Mouse (Mus musculus) cerebellum, postnatal 4 days (tissue): ENCODE results near the gene Stim1.

Source experiments
- DNase-seq, 2 experiments: peaks; one replicate each; pipeline ENCODE4 v3.0.0; 2022; ENCODE audit warnings: low spot score in 2 of 2, mixed read lengths in 1 of 2

Gene Stim1

GRCm38 (mm10) chr7:102267601-102268394, at the start of gene Stim1:
Stim1 (plus strand) TSS chr7:102267806.
- peak in 1 of 2 experiments; percentile 35 for DNase-seq

DNA sequence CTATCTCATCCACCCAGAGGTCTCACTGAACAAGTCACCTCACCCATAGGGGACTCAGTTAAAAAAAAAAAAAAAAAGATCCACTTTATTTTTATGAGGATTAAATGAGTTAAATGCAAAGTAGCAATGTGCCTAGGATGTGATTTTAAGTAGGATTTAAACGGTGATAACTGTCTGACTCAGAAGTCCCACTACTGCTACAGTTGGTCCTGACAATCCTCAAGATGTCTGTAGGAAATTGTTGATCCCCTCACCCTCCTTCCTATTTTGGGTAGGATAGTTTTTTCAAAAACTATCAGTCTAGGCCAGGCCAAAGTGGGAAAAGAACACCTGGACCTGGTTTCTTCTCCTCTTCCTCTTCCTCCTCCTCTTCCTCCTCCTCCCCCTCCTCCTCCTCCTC, 45.7 kb upstream of the Stim1 start:
- no peak for DNase-seq

GRCm38 (mm10) chr7:102222336-102222735, 45.3 kb upstream of the Stim1 start:
- DNase-seq = peak in 1 of 2 experiments; percentile 30

DNA sequence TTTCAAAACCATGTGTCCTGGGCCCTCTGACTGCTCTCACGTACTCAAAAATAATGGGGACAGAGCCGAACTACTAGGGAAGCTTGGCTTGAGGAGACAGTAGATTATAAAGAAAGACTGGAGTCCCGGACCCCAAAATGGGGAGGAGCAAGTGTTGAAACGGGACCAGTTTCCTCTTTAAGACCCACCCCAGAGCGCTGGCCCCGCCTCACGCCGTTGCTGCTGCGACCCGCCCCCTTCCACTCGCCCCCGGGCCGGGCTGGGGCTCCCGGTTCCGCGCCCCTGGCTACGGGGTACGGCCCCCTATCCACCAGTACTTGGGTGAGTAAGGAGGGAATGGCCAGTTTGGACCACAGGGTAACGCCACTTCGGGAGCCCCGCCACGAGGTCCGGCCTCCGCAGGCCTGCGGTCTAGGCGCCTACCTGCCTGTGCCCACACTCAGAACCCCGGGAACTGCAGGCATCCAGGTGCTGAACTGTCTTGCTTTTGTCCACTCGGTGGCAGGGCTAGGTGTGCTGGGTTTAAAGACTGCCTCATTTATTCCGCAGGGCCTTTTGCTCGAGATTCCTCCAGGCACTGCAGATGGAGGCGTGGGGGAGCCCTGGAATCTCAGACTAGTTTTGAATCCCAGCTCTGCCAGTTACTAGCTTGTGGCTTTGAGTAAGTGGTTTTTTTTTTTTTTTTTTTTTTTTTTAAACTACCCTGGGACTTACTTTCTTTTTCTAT, 44.6 kb upstream of the Stim1 start:
- peak in 1 of 2 experiments; percentile 51 for DNase-seq

DNA sequence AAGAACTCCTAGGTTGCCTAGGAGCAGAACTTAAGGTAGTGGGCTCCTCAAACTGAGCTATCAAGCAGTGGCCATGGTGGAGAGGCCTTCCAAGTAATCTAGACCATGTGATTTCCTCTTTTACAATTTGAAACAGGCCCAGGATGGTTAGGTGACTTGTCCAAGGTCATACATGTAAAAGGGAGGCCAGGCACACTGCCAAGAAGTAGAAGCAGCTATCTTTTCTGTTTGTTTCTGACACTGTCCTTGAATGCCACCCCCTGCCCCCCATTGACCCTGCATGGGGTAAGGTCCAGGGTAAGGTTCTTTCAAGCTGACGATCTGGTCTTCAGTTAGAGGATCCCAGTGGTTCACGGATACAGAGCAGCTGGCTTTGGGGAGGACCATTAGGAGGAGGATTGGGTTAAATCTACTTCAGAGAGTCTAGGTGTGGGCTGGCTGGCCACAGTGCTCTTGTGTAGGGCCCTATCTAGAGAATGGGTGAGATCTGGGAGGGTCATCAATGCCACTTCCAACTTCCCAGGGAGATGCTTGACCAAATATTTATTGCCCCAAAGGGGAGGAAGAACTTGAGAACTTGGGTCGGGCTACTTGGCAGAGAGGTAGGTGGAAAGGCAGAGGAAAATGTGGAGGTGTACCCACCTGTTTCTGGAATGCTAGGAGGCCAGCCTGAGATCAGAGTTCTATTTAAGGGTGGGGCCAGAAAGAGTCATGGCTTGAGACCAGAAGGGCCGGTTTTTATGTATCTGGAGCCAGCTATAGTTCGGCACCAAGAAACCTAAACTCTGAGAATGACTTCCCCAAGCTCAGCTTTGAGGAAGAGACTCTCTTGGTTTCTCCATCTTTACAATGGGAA, 43.5 kb upstream of the Stim1 start:
- DNase-seq = no peak

DNA sequence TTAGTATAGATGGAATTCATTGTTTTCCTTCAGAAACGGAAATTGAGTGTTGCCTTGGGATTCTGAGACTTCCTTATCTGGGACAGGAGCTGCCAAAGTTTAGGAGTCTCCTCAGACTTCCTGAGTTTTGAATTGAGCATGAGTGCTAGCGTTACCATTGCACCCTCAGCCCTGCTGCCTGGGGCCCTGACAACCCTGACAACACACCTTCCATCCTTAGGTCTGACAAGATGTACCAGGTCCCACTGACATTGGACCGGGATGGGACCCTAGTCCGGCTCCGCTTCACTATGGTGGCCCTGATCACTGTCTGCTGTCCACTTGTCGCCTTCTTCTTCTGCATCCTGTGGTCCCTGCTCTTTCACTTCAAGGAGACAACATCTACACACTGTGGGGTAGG, 41.6 kb upstream of the Stim1 start:
- no peak for DNase-seq

DNA sequence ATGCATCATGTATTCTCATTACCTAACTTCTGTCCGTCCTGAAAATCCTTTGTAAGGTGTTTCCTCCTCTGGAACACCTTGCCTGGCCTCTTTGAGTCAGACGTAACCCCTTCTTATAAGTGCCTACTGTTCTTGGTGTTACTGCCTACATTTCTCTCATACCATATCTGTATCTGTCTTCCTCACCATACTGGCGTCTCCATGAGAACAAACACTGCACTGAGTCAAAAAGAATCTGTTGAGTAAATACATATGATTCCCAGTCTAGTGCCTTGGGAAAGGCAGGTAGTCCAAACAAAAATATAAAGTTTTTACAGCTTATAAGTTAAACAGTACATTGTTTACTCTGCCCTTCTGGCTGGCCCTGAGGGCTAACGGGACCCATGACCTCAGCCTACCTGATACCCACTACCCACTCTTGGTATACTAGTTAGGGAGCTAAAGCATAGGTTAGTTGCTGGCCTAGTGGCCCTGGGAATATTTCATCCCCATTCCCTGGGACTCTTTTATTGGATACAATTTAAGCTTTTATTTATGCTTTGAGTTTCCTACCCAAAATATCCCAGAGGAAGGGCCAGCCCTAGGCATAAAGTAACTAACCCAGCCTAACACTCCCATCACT, 39.4 kb upstream of the Stim1 start:
- DNase-seq = no peak

DNA sequence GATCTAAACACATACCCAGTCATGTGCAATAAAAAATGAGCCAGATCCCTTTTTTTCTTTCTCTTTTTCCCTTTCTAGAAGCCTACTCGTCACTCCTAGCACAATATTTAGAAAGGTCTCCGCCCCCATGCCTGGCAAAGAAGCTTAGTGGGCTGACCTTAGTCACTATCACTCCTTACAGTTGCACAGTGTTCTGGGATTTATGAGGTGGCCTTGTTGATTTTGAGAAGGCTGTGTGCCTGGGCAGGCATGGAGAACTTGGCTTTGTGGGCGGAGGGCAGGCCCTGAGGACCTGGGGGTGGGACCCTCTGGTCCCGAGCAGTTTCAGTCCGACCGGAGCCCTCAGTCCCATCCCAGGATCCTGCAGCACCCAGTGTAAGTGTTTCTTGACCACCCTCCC, 37.8 kb upstream of the Stim1 start:
- DNase-seq = no peak

GRCm38 (mm10) chr7:102233059-102233458, 34.5 kb upstream of the Stim1 start:
- DNase-seq = no peak

- DNase-seq = no peak
These were observed 28.8 kb upstream of the Stim1 start for GRCm38 (mm10) chr7:102238686-102239286.

GRCm38 (mm10) chr7:102239591-102239990, 28.0 kb upstream of the Stim1 start:
- no peak for DNase-seq

DNA sequence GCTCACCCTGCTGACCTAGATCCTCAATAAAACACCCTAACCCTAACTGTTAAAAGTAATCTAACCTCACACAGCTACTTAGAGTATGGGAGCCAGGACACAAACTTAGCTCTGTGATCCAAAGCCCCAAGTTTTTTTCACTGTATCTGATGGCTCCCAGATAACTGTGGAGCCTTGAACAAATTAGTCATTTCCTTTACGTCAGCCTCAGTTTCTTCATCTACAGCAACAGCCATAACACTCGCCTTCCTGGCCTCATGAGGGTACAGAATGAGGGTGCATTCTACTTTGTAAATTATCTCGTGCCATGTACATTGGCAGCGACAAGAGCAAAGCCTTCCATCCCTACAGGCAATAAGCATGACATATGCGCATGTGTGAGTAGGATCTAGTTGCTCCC, 25.2 kb upstream of the Stim1 start:
- no peak for DNase-seq

DNA sequence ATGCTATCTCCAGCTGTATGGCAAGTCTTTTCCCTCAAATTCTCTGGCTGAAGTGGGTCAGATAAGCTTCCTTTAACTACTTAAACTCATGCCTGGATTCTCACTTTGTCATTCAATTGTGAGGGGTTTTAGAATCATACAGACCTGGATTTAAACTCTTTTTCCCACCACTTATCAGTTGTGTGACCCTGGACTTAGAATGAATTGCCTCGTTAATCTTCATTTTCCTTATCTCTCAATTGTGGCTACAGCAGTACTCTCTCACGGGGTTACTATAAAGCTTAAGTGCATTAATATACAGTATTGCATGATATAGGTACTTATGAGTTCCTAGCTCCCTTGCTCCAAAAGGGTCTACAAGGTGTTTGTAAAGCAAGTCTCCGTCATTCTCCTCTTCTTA, 24.7 kb upstream of the Stim1 start:
- DNase-seq = no peak

DNA sequence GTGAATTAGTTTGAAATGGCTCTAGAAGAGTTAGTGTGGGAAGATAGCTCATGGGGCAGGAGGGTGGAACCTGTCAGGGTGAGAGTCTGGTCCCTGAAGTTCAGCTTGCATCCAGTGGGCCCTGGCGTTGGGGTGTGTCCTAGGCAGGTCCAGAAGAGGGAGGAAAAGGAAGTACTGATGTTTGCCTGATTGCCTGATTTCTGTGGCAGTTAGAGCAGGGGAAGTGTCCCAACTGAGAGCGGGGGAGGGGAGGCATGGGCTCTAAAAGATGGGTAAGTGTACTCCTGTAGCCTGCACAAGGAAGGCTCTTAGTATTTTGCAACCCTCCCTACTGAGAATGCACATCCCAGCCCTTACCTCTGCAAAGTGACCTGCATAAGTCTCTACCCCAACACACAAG, 23.7 kb upstream of the Stim1 start:
- DNase-seq = no peak

- DNase-seq = no peak
These were observed 22.6 kb upstream of the Stim1 start for GRCm38 (mm10) chr7:102244782-102245535.

DNA sequence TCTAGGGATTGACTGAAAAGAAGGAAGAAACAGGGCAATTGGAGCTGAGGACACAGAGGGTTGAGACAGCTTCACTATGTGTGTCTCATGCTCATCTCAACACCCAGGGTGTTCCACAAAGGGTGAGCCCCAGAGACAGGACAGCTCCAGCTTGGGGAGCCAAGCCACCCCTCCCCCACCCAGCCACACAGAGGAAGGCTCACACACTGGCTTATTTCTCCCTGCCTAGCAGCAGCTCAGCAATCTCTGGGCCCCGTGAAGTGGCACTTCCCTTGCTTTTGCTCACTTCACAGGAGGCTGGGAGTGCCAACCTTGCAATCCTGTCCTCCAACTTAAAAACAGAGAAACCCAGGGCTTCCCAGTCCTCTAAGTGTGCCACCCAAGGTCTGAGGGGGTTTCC, 21.8 kb upstream of the Stim1 start:
- DNase-seq = peak in 1 of 2 experiments; percentile 8

DNA sequence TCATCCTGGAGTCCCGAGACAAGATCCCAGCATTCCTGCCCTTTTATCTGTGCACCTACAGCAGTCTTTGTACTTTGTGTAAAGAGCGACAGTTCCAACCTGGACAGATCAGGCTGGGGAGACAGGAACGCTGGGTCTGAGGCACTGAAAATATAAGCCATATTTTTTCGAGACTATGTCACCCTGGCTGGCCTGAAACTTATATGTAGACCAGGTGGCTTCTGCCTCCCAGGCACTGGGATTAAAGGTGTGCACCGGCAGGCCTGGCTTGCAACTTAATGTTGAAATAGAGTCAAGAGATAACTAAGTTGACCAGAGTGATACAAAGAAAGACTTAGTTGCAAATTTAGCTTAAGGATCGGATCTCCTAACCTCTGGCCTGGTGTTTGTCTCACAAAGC, 21.3 kb upstream of the Stim1 start:
- DNase-seq = no peak

GRCm38 (mm10) chr7:102246956-102247797, 20.4 kb upstream of the Stim1 start:
- no peak for DNase-seq

DNA sequence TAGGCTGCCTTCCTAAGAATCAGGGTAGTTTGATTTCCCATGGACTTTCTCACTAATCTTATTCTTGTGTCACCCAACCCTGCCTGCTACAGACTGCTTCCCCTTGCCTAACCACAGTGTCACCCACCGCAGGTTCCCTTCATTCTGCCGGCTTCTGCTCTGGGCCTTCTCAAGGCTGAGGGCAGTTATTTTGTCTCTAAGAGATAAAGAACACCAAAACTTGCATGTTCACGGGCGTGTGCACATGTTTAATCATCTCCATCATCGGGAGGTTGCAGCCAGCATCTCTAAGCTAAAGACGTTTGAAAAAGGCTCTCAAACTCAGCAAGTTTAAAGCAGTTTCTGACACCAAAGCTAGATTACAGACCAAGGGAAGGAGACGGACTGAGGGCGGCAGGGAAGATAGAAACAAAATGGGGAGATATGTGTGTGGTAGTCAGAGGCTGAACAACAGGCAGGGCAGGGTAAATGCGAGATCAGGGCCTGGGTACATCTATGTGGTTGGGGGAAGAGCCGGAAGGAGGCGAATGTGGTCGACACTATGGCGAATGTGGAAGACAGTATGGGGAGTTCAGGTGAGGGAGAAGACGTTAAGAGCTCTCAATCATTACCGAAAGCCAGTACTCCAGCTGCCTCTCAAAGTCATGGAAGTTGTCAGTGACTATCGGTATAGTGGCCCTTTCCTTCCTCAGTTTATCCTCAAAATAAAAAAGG, 18.8 kb upstream of the Stim1 start:
- no peak for DNase-seq
